Mouse (Mus musculus) myocyte (in vitro differentiated cells): ENCODE results near the gene Lrch4. TPM values are rescaled to one million over a fixed set of nuclear protein-coding genes. Genes with fewer than 3 reads are reported as not detected.

Experiments
- H3K27me3 ChIP-seq: one replicate; pipeline ENCODE4 v1.6.1; 2011; ENCODE audit not compliant: control insufficient read depth, insufficient read depth, insufficient read length
- H3K36me3 ChIP-seq: one replicate; pipeline ENCODE4 v1.6.1; 2011; ENCODE audit not compliant: control insufficient read depth, insufficient read depth
- H3K4me2 ChIP-seq: one replicate; pipeline ENCODE4 v1.6.1; 2011; ENCODE audit warnings: low read depth, control low read depth
- H3K4me3 ChIP-seq: one replicate; pipeline ENCODE4 v1.5.1; 2011; ENCODE audit warnings: mild to moderate bottlenecking, control low read depth, moderate library complexity
- H3K79me2 ChIP-seq: one replicate; pipeline ENCODE4 v1.6.1; 2011; ENCODE audit not compliant: control insufficient read depth, insufficient read depth
- H3ac ChIP-seq: one replicate; pipeline ENCODE4 v1.6.1; 2011; ENCODE audit not compliant: control insufficient read depth, insufficient read length
- CEBPB ChIP-seq: IDR thresholded peaks from 2 replicates; pipeline ENCODE4 v1.6.1; 2011; ENCODE audit warnings: mild to moderate bottlenecking, moderate library complexity; ENCODE audit not compliant: poor library complexity, insufficient read depth, severe bottlenecking
- E2F4 ChIP-seq: IDR thresholded peaks from one replicate; pipeline ENCODE4 v1.6.1; 2011; ENCODE audit warnings: mild to moderate bottlenecking, control low read depth, moderate library complexity; ENCODE audit not compliant: insufficient read depth
- MAX ChIP-seq: IDR thresholded peaks from one replicate; pipeline ENCODE4 v1.6.1; 2011; ENCODE audit warnings: low read depth, mild to moderate bottlenecking, control low read depth
- MYOD1 ChIP-seq, 3 experiments: IDR thresholded peaks; one replicate each; pipeline ENCODE4 v1.6.1; 2011; ENCODE audit warnings: control low read depth in 2 of 3, low read depth in 2 of 3, mild to moderate bottlenecking in 2 of 3, moderate library complexity in 1 of 3; ENCODE audit not compliant: insufficient read length in 2 of 3, control insufficient read depth in 1 of 3
- MYOG ChIP-seq, 3 experiments: IDR thresholded peaks; one replicate each; pipeline ENCODE4 v1.6.1; 2011; ENCODE audit warnings: control low read depth in 2 of 3, low read depth in 2 of 3, mild to moderate bottlenecking in 2 of 3; ENCODE audit not compliant: insufficient read length in 2 of 3, control insufficient read depth in 1 of 3, insufficient read depth in 1 of 3
- POLR2A ChIP-seq: IDR thresholded peaks from one replicate; pipeline ENCODE4 v1.6.1; 2011; ENCODE audit warnings: low read depth, mild to moderate bottlenecking, control low read depth, moderate library complexity; ENCODE audit not compliant: insufficient read length
- POLR2AphosphoS2 ChIP-seq: IDR thresholded peaks from one replicate; pipeline ENCODE4 v1.6.1; 2011; ENCODE audit warnings: low read depth, control low read depth; ENCODE audit not compliant: insufficient read length
- REST ChIP-seq: IDR thresholded peaks from one replicate; pipeline ENCODE4 v1.6.1; 2011; ENCODE audit warnings: mild to moderate bottlenecking, control low read depth, moderate library complexity; ENCODE audit not compliant: insufficient read depth, insufficient read length
- SRF ChIP-seq: IDR thresholded peaks from one replicate; pipeline ENCODE4 v1.6.1; 2011; ENCODE audit warnings: low read depth; ENCODE audit not compliant: control insufficient read depth, insufficient read length
- TCF12 ChIP-seq: IDR thresholded peaks from one replicate; pipeline ENCODE4 v1.6.1; 2011; ENCODE audit warnings: mild to moderate bottlenecking, control low read depth; ENCODE audit not compliant: poor library complexity, insufficient read depth, severe bottlenecking
- TCF3 ChIP-seq: IDR thresholded peaks from one replicate; pipeline ENCODE4 v1.6.1; 2011; ENCODE audit warnings: low read depth, control low read depth; ENCODE audit not compliant: insufficient read length
- USF1 ChIP-seq: IDR thresholded peaks from one replicate; pipeline ENCODE4 v1.6.1; 2011; ENCODE audit warnings: low read depth, mild to moderate bottlenecking, control low read depth, moderate library complexity
- polyA plus RNA-seq: library from polyadenylated mRNA; unstranded; fragments of >200 nt; fragmentation: generic; extraction: Trizol; gene quantifications from one replicate; pipeline ENCODE4 v1.2.1, GENCODE M21; 2012; ENCODE audit warnings: missing spikeins

Lrch4 gene
- polyA plus RNA-seq, 1 experiment, result 29.1 TPM

DNA sequence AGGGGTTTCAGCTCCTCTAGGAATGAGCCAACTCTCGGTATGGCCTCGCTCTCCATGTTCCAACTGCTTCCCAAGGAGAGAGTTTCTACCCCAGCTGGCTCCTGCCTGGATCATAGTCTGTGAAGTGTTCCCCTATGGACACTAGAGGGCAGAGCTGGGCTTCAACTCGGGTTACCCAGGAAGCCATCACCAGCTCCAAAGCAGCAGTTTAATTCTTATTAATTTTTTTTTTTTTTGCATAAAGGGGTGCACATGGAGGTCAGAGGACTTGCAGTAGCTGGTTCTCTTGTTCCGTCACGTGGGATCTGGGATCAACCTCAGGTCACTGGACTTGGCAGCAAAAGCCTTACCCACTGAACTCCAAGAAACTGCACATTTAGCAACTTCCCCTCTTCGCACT lies 28.1 kb downstream of the Lrch4 start:
- no peak overlapping the region for H3K4me2 ChIP-seq
- H3ac ChIP-seq, result no peak overlapping the region
- no peaks in the 10 kb centered on the region for H3K79me2 ChIP-seq
- TF ChIP-seq SRF, result no peak
- no peak overlapping the region for H3K4me3 ChIP-seq
- H3K36me3 ChIP-seq, result no peaks in the 10 kb centered on the region
- H3K27me3 ChIP-seq, result no peaks in the 10 kb centered on the region

DNA sequence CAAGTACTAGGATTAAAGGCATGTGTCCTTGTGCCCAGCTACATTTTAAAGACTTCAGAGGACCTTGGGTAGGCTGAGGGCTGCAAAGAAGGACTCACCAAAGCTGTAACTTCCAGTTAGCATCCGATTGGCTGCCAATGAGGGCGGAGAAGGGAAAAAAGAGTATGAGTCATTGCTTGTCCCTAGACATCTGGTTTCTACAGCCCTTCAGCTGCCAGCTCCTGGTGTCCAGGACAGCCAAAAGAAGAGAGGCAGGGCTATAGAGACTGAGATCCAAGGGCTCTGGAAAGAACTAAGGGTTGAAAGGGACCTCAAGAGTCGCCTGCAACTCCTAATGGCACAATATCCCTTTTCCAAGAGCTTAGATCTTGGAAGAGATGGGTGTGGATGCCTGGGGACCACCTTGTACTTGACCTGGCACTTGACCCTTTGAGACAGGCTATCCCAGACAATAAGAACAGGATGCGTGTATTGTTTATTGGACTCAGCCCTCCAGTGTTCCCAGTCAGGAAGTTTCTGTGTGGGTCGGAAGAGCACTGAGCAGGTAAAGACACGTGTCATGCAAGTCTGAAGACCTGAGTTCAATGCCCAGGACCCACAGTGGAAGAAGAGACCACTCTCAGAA lies 31.3 kb downstream of the Lrch4 start:
- Histone ChIP-seq H3ac (no peak overlapping the region), H3K4me3 (no peak overlapping the region), H3K79me2 (no peaks in the 10 kb centered on the region), H3K4me2 (no peak overlapping the region), H3K36me3 (no peaks in the 10 kb centered on the region), H3K27me3 (no peaks in the 10 kb centered on the region)
- no peak for TF ChIP-seq POLR2A
- no peak for TF ChIP-seq SRF
- peak in 1 of 3 experiments; percentile 29 for TF ChIP-seq MYOG (IDR thresholded peaks at IDR 0.05; ENCODE audit: control insufficient read depth in 1 of 3, insufficient read depth in 1 of 3, insufficient read length in 2 of 3, low read depth in 2 of 3)
- TF ChIP-seq MAX, result no peak

DNA sequence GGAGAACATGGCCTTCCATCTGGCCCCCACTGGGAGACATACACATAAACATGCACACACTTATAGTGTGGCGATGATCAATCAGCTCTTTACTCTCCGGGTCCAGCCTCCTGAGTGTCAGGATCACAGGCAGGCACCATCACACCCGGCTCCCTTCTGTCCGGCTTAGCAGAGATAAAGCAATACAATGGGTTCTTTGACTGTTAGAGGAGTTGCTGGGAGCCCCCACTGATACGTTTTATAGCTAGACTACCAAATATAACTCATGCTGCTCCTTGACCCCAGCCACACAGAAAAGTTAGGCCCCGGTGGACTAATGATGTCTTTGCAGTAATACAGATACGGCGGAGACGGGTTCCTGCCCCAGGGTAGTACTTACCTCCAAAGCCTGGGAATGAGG lies 34.1 kb downstream of the Lrch4 start:
- Histone ChIP-seq H3ac (no peak overlapping the region), H3K79me2 (no peaks in the 10 kb centered on the region), H3K4me2 (no peak overlapping the region), H3K36me3 (no peaks in the 10 kb centered on the region), H3K27me3 (no peaks in the 10 kb centered on the region), H3K4me3 (no peak overlapping the region)
- TF ChIP-seq TCF3, result no peak
- TF ChIP-seq REST, result no peak
- TF ChIP-seq CEBPB, result no peak
- TF ChIP-seq POLR2AphosphoS2, result no peak
- no peak for TF ChIP-seq SRF
- no peak for TF ChIP-seq POLR2A
- TF ChIP-seq TCF12, result no peak

DNA sequence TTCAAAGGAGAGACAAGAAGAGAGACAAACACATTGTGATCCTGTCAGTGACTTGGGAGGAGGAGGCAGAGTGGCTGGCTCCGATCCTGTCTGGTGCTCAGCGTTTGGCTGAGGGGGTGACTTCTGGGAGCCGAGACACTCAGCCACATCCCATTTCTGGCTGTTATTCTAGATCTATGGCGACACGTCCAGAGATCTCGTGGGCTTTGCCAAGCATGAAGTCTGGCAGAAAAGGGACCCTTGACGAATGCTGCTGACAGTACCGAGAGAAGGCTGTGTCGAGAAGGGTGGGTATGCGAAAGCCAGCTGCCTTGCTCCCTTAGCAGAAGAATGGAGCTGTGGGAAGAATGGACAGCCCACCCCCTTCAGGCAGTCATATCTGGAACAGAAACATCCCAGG lies 40.0 kb downstream of the Lrch4 start:
- H3K4me3 ChIP-seq, result no peak overlapping the region
- TF ChIP-seq TCF12, result no peak
- no peak for TF ChIP-seq MYOD1 (IDR thresholded peaks at IDR 0.05; ENCODE audit: control insufficient read depth in 1 of 3, insufficient read length in 2 of 3, low read depth in 2 of 3)
- TF ChIP-seq MAX, result no peak
- no peak for TF ChIP-seq POLR2AphosphoS2
- TF ChIP-seq USF1, result no peak
- TF ChIP-seq POLR2A, result no peak
- no peak overlapping the region for H3ac ChIP-seq
- peaks cover 14% of the 10 kb centered on the region for H3K79me2 ChIP-seq
- no peak overlapping the region for H3K4me2 ChIP-seq
- no peaks in the 10 kb centered on the region for H3K27me3 ChIP-seq
- H3K36me3 ChIP-seq, result no peaks in the 10 kb centered on the region

DNA sequence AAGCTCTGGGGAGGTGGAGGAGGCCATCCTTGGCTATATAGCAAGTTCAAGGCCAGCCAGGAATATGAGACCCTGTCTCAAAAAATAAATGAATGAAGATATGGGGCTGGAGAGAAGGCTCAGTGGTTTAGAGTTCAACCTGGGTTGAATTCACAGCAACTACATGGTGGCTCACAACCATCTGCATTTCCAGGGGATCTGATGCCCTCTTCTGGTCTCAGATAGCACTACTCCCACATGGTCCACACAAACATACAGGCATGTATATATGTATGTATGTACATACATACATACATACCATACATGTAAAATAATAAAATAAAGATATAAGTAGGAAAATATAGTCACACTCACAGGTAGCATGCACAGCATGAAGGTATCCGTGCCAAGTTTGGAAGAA lies 41.3 kb downstream of the Lrch4 start:
- H3ac ChIP-seq, result no peak overlapping the region
- no peaks in the 10 kb centered on the region for H3K36me3 ChIP-seq
- no peak for TF ChIP-seq USF1
- TF ChIP-seq POLR2AphosphoS2, result no peak
- no peak for TF ChIP-seq TCF12
- no peak for TF ChIP-seq E2F4
- no peak for TF ChIP-seq MYOG (IDR thresholded peaks at IDR 0.05; ENCODE audit: control insufficient read depth in 1 of 3, insufficient read depth in 1 of 3, insufficient read length in 2 of 3, low read depth in 2 of 3)
- TF ChIP-seq TCF3, result no peak
- TF ChIP-seq REST, result no peak
- no peak for TF ChIP-seq POLR2A
- no peak for TF ChIP-seq MYOD1 (IDR thresholded peaks at IDR 0.05; ENCODE audit: control insufficient read depth in 1 of 3, insufficient read length in 2 of 3, low read depth in 2 of 3)
- TF ChIP-seq SRF, result no peak
- H3K4me2 ChIP-seq, result peak overlapping the region; percentile 78
- peaks cover 14% of the 10 kb centered on the region for H3K79me2 ChIP-seq
- no peak overlapping the region for H3K4me3 ChIP-seq
- no peaks in the 10 kb centered on the region for H3K27me3 ChIP-seq

DNA sequence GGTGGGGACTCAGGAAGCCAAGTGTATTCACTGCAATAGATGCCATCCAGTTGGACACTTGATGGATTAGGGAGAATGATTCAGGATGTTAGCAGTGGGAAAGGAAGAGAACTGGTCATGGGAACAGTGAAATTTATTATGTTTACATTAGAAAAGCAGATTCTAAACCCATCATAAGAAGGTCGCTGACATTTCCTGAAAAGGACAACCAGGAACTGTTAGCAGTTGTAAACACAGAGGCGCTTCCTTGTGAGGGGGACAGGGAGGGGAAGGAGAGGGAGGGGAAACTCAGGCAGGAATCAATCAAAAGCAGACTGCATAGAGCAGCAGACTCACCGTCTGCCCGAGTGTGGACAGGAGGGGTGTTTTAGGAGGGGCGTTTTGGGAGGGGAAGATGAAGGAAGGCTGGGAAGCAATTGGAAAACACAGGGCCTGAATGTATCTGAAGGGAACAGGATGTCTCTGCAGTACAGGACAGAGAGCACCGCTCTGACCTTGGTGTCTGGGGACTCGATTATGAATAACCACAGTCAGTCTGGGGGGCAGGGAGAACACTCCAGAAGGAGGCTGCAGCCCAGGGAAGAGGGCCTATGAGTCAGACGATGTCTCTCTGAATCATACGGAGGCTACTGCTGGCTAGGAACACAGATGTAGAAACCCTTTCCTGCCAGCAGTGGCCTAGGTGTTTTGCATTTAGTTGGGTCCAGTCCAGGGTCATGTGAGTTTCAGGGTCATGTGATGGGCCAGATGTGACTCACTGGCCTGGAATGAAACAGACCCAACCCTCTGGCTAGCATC lies 42.7 kb downstream of the Lrch4 start:
- no peak overlapping the region for H3K4me3 ChIP-seq
- no peaks in the 10 kb centered on the region for H3K27me3 ChIP-seq
- no peaks in the 10 kb centered on the region for H3K36me3 ChIP-seq
- H3K4me2 ChIP-seq, result peak overlapping the region; percentile 78
- H3K79me2 ChIP-seq, result peaks cover 14% of the 10 kb centered on the region
- no peak overlapping the region for H3ac ChIP-seq
- TF ChIP-seq MYOG (IDR thresholded peaks at IDR 0.05; ENCODE audit: control insufficient read depth in 1 of 3, insufficient read depth in 1 of 3, insufficient read length in 2 of 3, low read depth in 2 of 3) (no peak), MAX (no peak), USF1 (peak; percentile 94), MYOD1 (IDR thresholded peaks at IDR 0.05; ENCODE audit: control insufficient read depth in 1 of 3, insufficient read length in 2 of 3, low read depth in 2 of 3) (no peak), POLR2AphosphoS2 (no peak), E2F4 (no peak), POLR2A (peak; percentile 14), TCF12 (no peak), SRF (no peak), REST (no peak), TCF3 (no peak), CEBPB (no peak)
